Mouse (Mus musculus) forebrain, embryonic 16.5 days (tissue): ENCODE measurements at regions not wholly inside any gene's neighbourhood (a gene's known extent, or its start where the extent isn't known, plus 50 kb on each side); places are given as distances from the start of the nearest gene placed in this dataset.
"Not testable (repeated sequence)": the region's sequence is repeated elsewhere in the genome, so short reads cannot be mapped to it uniquely, and the experiment has no call there.

ENCODE experiments used
- ATAC-seq: fragments of 200-750 bp; cut with Nextera tagmentation; 2 replicates; pipeline ENCODE4 v1.8.0; 2017; ENCODE audit warnings: mild to moderate bottlenecking, moderate library complexity
- H3K27ac ChIP-seq: fragments of 300-500 bp; sonication (generic); 2 replicates; pipeline ENCODE4 v1.5.1; 2014; ENCODE audit warnings: low read length, control low read depth
- H3K27me3 ChIP-seq: fragments of 300-500 bp; sonication (generic); replicated peaks from 2 replicates; pipeline ENCODE4 v1.6.1; 2014; ENCODE audit warnings: low read length; ENCODE audit not compliant: control insufficient read depth, insufficient read depth
- H3K36me3 ChIP-seq: fragments of 300-500 bp; sonication (generic); 2 replicates; pipeline ENCODE4 v1.6.1; 2014; ENCODE audit not compliant: control insufficient read depth, insufficient read depth
- H3K4me1 ChIP-seq: fragments of 300-500 bp; sonication (generic); replicated peaks from 2 replicates; pipeline ENCODE4 v1.6.1; 2014; ENCODE audit warnings: low read length; ENCODE audit not compliant: control insufficient read depth, insufficient read depth
- H3K4me2 ChIP-seq: fragments of 300-500 bp; sonication (generic); 2 replicates; pipeline ENCODE4 v1.6.1; 2014; ENCODE audit warnings: mild to moderate bottlenecking, low read length, control low read depth
- H3K4me3 ChIP-seq: fragments of 300-500 bp; sonication (generic); replicated peaks from 2 replicates; pipeline ENCODE4 v1.5.1; 2014; ENCODE audit warnings: mild to moderate bottlenecking, low read length, control low read depth
- H3K9ac ChIP-seq: fragments of 300-500 bp; sonication (generic); replicated peaks from 2 replicates; pipeline ENCODE4 v1.6.1; 2014; ENCODE audit warnings: low read depth, low read length, control low read depth
- H3K9me3 ChIP-seq: fragments of 300-500 bp; sonication (generic); 2 replicates; pipeline ENCODE4 v1.6.1; 2016; ENCODE audit warnings: low read length; ENCODE audit not compliant: control insufficient read depth
- WGBS: fragments of 180-500 bp; shearing (Covaris S2); extraction: QIAGEN DNeasy Blood & Tissue Kit; methylation state at CpG from one replicate; pipeline ENCODE4 v1.1.7; 2014; 5-methylcytosine and 5-hydroxymethylcytosine counted together

DNA sequence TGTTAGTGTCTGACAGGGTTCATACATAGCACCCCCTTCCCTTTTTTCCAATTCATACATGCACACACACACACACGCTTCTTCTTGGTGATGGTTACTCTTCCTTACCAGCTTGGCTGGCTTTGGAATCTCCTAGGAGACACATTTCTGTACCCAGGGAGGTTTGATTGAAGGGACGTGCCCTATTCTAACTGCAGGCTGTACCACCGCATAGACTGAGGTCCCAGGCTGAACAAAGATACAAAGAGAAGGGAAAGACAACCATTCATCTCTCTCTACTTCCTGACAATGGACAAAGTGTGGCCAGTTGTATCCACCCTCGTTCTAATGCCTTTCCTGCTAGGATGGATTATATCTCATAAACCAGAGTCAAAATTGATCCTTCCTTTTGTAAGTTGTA lies 100.0 kb downstream of the Raet1d start:
- H3K36me3 ChIP-seq, H3K4me2 ChIP-seq: not testable (repeated sequence)

DNA sequence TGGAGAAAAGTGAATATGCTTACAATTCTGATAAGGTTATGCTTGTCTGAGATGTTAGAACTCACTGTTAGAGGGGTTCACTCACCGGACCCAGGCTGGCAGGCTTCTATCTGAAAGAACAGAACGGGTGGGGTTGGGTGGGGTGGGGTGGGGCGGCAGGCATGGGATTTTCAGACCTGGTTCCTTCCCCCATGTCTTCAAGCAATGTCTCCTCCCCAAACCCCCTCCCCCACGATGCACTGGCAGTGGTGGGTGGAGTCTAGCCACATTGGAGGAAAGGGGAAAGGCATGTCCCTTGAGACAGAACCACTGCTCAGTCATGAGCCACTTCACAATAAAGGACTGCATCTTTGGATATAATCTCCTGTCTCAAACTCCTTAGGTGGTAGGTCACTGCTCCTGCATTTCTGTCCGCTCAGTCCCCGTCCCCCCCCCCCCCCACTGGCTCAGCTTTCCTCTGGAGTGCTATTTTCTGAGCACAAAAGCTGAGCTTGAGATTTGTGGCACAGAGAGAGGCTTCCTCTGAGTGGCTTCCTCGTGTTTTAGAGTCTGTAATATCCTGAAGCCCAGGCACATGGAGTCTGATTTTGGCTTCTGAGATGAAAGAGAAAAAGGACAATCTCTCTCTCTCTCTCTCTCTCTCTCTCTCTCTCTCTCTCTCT lies 100.6 kb downstream of the Raet1d start:
- 5% methylated on average over 7 of the region's 7 CpGs for whole genome bisulfite sequencing
- H3K9me3 ChIP-seq, H3K4me1 ChIP-seq, H3K27me3 ChIP-seq, H3K36me3 ChIP-seq, H3K4me2 ChIP-seq, H3K9ac ChIP-seq, H3K27ac ChIP-seq, H3K4me3 ChIP-seq: not testable (repeated sequence)
- peak; percentile 83 for ATAC-seq

More for the DNA sequence above, 100.0 kb downstream of the Raet1d start:
- H3K4me3 ChIP-seq, H3K27me3 ChIP-seq, H3K27ac ChIP-seq, H3K4me1 ChIP-seq, ATAC-seq, H3K9ac ChIP-seq, H3K9me3 ChIP-seq: not testable (repeated sequence)
- WGBS = 40% methylated on average over 4 of the region's 4 CpGs

DNA sequence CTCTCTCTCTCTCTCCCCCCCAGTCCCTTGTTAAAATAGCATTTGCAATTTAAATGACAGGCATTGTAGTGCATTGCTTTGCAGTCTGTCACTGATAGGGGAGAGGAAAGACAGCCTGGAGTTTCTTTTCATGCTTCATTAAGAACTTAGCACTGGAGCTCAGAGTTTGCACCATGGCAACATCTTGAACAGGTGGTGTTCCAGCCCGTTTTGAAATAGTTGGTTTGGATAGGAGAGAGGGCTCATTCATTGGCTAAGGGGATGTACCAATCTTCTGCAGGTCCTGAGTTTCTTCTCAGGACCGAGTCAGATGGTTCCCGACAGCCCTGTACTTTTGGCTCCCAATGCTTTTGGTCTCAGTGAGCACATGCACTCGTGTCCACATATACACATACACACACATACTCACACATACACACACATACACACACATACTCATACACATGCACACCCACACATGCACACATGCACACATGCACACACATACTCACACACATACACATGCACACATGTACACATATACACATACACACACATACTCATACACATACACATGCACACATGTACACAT lies 101.2 kb downstream of the Raet1d start:
- H3K36me3 ChIP-seq, H3K4me1 ChIP-seq, H3K9me3 ChIP-seq, H3K4me3 ChIP-seq, H3K4me2 ChIP-seq, H3K27ac ChIP-seq, H3K9ac ChIP-seq, H3K27me3 ChIP-seq: not testable (repeated sequence)
- ATAC-seq = peak; percentile 91
- 16% methylated on average over 4 of the region's 4 CpGs for WGBS

DNA sequence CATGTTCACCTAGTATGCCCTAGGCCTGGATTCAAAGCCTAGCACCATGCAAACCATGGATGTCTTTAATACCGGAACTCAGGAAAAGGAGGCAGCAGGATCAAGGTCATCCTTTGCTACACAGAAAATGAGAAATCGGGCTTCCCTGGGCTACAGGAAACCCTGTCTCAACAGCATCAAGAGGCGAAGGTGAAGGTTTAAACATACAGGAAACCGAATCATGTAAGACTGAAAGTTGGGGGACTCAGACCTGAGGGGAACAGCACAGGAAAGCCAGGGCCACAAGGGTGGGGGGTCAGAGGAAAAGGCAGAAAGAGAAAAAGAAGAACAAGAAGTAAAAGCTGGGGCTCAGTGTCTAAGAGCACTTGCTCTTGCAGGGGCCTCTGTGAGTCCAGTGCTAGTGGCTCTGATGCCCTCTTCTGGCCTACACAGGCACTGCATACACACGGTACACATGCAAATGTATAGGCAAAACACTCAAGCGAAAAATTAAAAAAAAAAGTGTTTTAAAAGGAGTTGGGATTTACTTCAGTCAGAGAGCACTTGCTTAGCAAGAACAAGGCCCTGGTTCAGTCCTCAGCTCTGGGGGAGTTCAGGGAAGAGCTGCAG lies 111.5 kb downstream of the Raet1d start:
- H3K4me2 ChIP-seq, H3K4me1 ChIP-seq, H3K27me3 ChIP-seq, H3K4me3 ChIP-seq, H3K36me3 ChIP-seq, H3K27ac ChIP-seq, H3K9ac ChIP-seq, H3K9me3 ChIP-seq, ATAC-seq: not testable (repeated sequence)
- WGBS = 96% methylated on average over 6 of the region's 6 CpGs

DNA sequence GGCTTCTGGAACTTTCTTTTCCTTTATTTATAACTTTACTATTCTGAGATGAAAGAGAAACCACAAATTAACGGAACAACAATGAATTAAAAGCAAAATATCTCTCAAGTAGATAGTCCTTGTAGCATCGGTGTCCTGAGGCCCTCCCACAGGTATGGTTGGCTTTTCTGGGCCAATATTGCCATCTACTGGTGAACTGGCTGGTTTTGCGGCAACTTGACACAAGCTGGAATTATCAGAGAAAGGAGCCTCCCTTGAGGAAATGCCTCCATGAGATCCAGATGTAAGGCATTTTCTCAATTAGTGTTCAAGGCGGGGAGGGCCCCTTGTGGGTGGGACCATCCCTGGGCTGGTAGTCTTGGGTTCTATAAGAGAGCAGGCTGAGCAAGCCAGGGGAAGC lies 119.5 kb downstream of the Raet1d start:
- H3K9me3 ChIP-seq, H3K36me3 ChIP-seq, H3K4me1 ChIP-seq, H3K4me2 ChIP-seq, H3K4me3 ChIP-seq, H3K27me3 ChIP-seq, H3K27ac ChIP-seq, H3K9ac ChIP-seq: not testable (repeated sequence)
- ATAC-seq = peak; percentile 88
- WGBS = 2% methylated on average over 4 of the region's 4 CpGs

DNA sequence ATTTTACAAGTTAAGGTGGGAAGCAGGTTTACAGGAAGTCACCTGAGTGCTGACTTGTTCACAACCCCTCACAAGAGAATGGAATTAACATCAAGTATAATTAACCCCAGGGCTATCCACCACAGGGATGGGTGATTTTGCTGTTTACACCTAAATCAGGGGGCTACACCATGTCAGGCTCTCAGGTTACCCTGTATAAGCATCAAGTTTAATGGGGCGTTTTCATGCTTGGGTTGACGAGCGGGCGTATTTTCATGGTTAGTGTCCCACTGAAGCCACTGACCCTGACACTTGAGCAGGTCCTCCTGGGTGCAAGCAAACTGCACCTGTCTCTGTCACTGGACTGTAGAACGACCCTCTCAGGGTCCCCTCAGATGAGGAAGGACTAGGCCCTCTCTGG lies 126.7 kb downstream of the Raet1d start:
- 88% methylated on average over 5 of the region's 5 CpGs for WGBS
- H3K4me2 ChIP-seq, H3K4me3 ChIP-seq, ATAC-seq, H3K27ac ChIP-seq, H3K27me3 ChIP-seq, H3K36me3 ChIP-seq, H3K4me1 ChIP-seq, H3K9ac ChIP-seq, H3K9me3 ChIP-seq: not testable (repeated sequence)

DNA sequence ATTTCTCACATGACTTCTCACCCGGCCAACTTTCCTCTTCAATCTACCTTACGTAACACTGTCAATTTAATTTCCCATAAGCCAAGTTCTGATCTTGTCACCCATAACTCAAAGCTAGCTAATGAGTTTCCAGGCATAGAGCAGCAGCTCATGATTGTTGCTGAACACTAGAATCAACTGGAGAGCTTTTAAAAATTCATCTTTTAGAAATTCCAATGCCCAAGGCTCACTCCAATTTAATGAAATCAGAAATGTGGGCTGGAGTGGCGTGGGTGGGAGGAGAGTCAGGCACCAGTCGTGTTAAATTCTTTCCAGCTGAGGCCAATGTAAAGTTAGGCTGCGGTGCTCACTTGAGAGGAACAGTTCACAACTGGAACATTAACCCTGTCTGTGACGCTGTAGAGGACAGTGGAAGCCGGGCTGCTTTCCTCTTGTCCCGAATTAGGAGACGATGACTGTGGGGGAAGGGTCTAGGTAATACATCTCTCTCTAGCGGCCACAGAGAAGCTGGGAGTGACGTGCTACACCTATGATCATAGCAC lies 131.5 kb downstream of the Raet1d start:
- WGBS = 78% methylated on average over 10 of the region's 11 CpGs
- not testable (repeated sequence) for H3K27ac ChIP-seq, H3K36me3 ChIP-seq, H3K27me3 ChIP-seq, ATAC-seq, H3K4me1 ChIP-seq, H3K4me2 ChIP-seq, H3K9ac ChIP-seq, H3K4me3 ChIP-seq, H3K9me3 ChIP-seq

DNA sequence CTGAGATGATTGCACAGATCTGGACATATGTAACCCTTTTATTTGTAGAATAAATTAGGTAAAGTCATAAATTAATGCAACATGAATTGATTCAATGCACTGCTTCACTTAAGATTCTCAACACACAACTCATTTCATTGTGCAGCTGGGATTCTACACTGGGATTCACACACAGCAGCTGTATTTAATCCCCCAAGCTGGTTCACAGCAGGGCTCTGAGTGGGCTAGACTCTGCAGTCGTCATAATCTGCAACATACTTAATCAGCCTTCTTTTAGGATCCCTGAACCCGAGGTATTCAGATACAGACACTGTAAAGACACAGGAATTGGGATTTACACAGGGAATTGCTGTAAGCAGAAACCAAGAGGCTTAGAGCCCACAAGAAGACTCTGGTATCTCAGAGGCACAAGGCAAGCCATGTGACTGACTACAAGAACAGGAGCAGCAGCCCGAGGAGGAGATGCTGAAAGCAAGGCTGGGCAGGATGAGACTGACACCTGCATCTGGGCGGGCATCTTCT lies 135.7 kb downstream of the Raet1d start:
- 41% methylated on average over 4 of the region's 4 CpGs for WGBS
- Histone ChIP-seq H3K27ac (no peak overlapping the region), H3K9ac (no peak overlapping the region), H3K4me2 (no peak overlapping the region), H3K36me3 (no peaks in the 10 kb centered on the region), H3K9me3 (no peaks in the 10 kb centered on the region), H3K4me1 (no peaks in the 10 kb centered on the region), H3K27me3 (no peaks in the 10 kb centered on the region), H3K4me3 (no peak overlapping the region)
- ATAC-seq = no peak
